Mouse (Mus musculus): ENCODE results near the gene Capn12. TPM values are rescaled to one million over a fixed set of nuclear protein-coding genes. Genes with fewer than 3 reads are reported as not detected.
A peak's percentile ranks its signal among the peaks of the same experiment; 100 is the strongest.

The Capn12 gene
- polyA plus RNA-seq, 1 experiment: 0.71 TPM

DNA sequence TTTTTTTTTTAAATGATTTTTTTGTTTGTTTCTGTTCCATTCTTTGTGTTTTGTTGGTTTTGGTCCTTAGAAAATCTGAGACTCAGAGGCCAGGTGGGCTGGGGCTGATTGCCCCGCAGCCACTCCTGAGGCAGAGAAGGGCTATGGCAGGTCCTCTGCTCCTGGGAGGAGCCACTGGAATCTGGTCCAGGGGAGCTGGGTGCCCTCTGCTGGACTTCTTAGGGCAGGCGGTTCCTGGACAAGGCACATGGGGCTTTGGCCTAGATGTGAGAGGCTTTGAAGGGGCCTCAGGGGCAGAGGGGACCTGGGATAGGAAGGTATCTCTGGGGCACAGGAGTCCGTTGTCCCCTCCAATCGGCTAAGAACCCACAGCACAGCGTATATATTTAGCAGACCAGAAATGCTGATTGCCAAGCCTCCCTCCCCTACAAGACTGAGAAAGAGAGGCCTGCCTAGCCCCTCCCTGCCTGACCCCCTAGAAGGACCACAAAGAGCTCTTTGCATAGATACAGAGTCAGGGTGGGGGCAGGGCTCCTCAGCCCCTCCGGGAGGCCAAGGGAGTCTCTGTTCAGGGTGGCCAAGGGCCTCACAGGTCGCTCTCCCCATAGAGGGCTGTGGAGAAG lies 12.5 kb downstream of the Capn12 start:
- Histone ChIP-seq H3K27ac (replicated peaks; ENCODE audit: low read depth, low read length) (no peak overlapping the region), H3K4me1 (ENCODE audit: control insufficient read depth, insufficient read depth, insufficient read length, low read length) (0 out of 2 replicates have a peak, but pooled peaks cover 3% of the 10 kb centered on the region)

DNA sequence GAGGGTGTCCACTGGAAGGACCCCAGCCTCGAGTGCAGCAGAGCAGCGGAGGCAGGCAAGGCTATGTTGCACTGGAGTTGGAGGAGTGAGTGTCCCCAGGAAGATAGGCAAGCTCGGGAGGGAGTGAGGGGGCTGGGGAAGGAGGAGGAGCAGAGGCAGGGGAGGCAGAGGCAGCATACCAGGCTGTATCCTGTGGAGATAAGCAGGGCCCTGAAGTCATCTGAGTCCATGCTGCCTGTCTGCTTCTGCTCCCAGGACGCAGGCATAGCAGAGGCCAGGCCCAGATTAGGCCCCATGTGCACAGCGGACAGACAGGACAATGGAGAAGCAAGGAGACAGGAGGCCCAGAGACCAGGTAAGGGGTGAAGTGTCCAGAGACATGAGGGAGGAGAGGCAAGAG lies 13.7 kb downstream of the Capn12 start:
- H3K4me3 ChIP-seq (ENCODE audit: insufficient read depth, low read depth, low read length): no peak overlapping the region
- H3K27ac ChIP-seq (replicated peaks; ENCODE audit: low read depth, low read length): no peak overlapping the region
- H3K4me1 ChIP-seq (ENCODE audit: control insufficient read depth, insufficient read depth, insufficient read length, low read length): no peaks in the 10 kb centered on the region

More for the DNA sequence above, 12.5 kb downstream of the Capn12 start:
- H3K4me3 ChIP-seq (ENCODE audit: insufficient read depth, low read depth, low read length): no peak overlapping the region

DNA sequence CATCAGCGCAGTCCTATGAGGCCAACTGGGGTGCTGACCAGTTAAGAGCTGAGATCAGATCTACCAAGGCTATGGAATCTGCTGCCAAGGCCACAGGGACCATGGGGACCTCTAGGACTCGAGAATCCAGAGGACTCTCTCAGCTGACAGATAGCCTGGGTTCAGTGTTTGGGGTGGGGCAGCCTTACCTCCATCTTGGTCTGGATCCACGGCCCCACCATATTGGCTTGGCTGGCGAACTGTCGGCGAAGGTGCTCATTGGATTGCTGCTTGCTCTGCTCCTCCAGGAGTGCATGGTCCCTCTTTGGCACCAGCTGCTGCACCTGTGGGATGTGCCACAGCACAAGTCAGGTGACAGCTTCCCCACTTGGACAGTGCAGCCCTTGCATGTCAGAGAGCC lies 16.4 kb downstream of the Capn12 start:
- H3K27ac ChIP-seq (replicated peaks; ENCODE audit: low read depth, low read length): no peak overlapping the region
- H3K4me3 ChIP-seq (ENCODE audit: insufficient read depth, low read depth, low read length): no peak overlapping the region
- H3K4me1 ChIP-seq (ENCODE audit: control insufficient read depth, insufficient read depth, insufficient read length, low read length): no peaks in the 10 kb centered on the region; the same call in 1 of the 2 replicates

DNA sequence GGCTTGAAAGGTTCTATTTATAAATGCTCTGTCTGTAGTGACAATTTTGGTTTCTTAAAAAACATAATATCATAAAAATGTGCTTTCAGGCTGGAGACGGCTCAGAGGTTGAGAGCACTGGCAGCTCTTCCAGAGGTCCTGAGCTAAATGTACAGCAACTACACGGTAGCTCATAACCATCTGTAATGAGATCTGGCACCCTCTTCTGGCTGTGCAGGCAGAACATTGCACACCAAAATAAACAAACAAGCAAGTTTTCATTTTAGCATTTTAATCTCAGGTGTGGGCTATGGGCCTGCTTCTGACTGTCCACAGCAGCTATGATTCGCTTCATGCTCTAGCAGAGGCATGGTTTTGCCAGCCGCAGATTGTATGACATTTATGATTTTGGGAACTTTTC lies 18.8 kb downstream of the Capn12 start:
- Histone ChIP-seq H3K4me1 (ENCODE audit: control insufficient read depth, insufficient read depth, insufficient read length, low read length) (no peaks in the 10 kb centered on the region; the same call in none of the 2 replicates), H3K4me3 (ENCODE audit: insufficient read depth, low read depth, low read length) (no peak overlapping the region), H3K27ac (replicated peaks; ENCODE audit: low read depth, low read length) (no peak overlapping the region)

DNA sequence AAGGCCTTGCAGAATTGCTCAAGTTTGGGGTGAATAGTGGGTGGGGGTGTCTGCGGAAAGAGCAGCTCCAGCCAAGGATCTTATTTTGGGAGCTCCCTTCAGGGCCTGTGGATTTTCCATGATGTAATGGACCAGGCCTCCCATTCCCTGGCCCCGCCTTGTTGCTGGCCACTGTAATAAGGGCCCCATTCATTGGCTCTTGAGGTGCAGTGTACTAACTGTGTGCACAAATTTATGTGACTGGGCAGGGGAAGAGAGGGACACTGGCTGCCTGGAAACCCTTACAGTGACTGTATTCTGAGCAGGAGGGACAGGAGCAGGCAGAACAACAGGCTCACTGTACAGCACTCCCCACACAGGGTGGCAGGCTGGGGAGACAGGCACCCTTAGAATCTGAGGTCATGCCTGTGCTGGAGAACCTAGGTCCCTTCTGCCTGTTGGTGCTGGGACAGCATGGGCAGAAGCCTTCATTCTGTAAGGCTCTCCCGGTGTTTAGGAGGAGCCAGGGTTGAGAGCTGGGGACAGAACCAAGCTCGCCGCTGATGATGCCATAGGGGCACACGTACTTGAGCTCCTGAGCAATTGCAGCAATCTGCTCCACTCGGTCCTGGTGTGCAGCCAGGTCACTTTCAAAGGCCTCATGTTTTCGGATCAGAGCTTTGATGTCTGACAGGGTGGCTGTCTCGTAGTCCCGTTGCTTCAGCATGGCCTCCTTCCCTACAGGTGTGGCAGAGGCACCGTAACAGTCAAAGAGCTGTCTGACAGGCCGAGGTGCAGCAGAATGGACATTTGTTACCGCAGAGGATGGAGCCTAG lies 20.3 kb downstream of the Capn12 start:
- peak overlapping the region; percentile 82 for H3K27ac ChIP-seq (replicated peaks; ENCODE audit: low read depth, low read length)

DNA sequence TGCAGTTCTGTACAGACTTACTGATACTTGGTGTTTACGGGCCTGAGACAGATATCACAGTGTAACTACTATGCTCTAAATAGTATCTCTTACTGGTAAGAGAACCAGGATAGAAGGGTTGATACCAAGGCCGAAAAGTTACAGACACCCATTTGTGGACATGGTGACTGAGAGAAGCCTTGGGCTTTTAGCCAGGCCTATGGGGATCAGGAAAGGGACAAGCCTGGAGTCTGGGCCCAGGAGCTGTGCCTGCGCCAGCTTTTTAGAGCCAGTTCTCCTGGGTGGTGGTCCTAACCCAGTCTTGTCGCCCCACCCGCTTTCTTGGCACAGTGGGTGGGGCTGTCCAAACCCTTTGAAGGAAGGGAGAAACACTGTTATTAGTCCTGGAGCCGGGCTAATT lies 21.0 kb downstream of the Capn12 start:
- H3K4me1 ChIP-seq (ENCODE audit: control insufficient read depth, insufficient read depth, insufficient read length, low read length): no peaks in the 10 kb centered on the region; the same call in none of the 2 replicates
- H3K27ac ChIP-seq (replicated peaks; ENCODE audit: low read depth, low read length): peak overlapping the region; percentile 82
- H3K4me3 ChIP-seq (ENCODE audit: insufficient read depth, low read depth, low read length): no peak overlapping the region

More for the DNA sequence above, 20.3 kb downstream of the Capn12 start:
- Histone ChIP-seq H3K4me3 (ENCODE audit: insufficient read depth, low read depth, low read length) (no peak overlapping the region), H3K4me1 (ENCODE audit: control insufficient read depth, insufficient read depth, insufficient read length, low read length) (no peaks in the 10 kb centered on the region; the same call in none of the 2 replicates)

DNA sequence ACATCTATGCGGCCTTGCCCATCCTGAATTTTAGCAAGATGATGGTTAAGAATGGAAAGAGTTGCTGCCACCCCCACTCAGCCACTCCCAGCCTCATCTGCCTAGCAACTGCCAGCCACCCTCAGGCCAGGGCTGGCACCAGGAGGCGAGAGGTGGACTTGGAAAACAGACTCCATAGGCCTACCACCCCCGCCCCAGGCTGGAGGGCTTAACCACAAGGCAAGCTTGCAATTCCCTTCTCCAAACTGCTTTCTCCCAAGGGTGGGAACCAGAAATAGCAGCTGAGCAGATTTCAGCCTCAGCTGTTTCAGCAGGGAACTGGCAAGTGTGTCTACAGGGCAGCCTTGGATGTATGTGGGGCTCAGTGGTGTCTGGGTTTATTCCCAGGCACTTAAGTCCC lies 21.6 kb downstream of the Capn12 start:
- Histone ChIP-seq H3K27ac (replicated peaks; ENCODE audit: low read depth, low read length) (peak overlapping the region; percentile 61), H3K4me3 (ENCODE audit: insufficient read depth, low read depth, low read length) (no peak overlapping the region), H3K4me1 (ENCODE audit: control insufficient read depth, insufficient read depth, insufficient read length, low read length) (no peaks in the 10 kb centered on the region; the same call in none of the 2 replicates)

DNA sequence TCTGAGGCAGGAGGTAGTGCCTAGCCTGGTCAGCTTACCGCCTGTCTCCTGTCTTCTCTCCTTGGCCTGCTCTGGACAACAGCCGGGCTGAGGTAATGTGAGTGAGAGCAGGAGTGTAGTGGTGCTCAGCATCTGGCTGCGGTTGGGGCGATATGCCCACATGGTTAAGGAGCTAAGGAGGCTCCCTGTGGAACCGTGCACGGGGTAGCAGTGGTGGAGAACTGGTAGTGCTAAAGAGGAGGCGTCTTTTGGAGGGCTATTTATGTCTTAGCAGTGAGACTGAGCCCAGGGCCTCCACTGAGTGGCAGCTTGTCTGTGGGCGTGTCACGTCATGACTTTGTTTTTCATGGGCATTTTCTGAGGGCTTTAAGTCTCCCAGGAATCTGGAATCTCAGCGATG lies 22.6 kb downstream of the Capn12 start:
- Histone ChIP-seq H3K4me1 (ENCODE audit: control insufficient read depth, insufficient read depth, insufficient read length, low read length) (no peaks in the 10 kb centered on the region; the same call in none of the 2 replicates), H3K27ac (replicated peaks; ENCODE audit: low read depth, low read length) (0 out of 2 replicates have a peak overlapping the region, but pooled peaks have one; percentile 61), H3K4me3 (ENCODE audit: insufficient read depth, low read depth, low read length) (no peak overlapping the region)

DNA sequence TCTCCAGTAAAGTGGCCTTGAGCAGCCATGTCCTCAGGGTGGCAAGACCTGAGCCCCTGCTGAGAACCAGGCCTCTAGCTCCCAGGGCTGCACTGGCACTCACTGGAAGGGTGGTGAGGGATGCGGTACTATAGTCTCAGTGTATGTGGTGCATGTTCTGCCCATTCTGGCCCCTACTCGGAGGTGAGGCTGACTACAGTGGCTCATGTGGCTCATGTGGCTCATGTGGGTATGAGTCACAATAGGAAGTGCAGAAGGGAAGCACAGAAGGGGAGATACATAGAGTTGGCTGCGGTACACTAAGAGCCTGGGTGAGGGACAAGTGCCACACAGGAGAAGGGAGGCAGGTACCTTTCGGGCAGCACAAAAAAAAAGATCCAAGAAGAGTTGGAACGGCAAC lies 26.0 kb downstream of the Capn12 start:
- Histone ChIP-seq H3K4me3 (ENCODE audit: insufficient read depth, low read depth, low read length) (no peak overlapping the region), H3K4me1 (ENCODE audit: control insufficient read depth, insufficient read depth, insufficient read length, low read length) (peaks cover 8% of the 10 kb centered on the region), H3K27ac (replicated peaks; ENCODE audit: low read depth, low read length) (no peak overlapping the region)

DNA sequence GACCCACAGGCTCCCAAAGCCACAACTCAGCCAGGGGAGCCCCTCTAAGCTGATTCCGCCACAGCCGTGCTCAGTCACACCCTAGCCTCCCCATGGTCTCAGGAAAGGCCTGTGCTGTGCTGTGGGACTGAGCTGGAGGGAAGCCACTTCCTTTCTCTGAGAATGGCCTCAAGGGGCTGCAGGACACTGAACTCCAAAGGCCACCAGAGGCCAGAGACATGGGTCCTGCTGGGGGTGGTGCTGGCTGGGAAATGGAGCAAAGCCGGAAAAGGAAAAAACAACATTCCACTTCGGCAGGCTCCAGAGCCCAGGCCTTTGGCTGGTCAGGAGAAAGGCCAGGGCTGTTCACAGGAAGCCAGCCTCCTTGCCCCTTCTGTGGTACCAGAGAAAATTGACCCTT lies 30.4 kb downstream of the Capn12 start:
- Histone ChIP-seq H3K4me1 (ENCODE audit: control insufficient read depth, insufficient read depth, insufficient read length, low read length) (peaks cover 27% of the 10 kb centered on the region), H3K27ac (replicated peaks; ENCODE audit: low read depth, low read length) (peak overlapping the region; percentile 94), H3K4me3 (ENCODE audit: insufficient read depth, low read depth, low read length) (no peak overlapping the region)

DNA sequence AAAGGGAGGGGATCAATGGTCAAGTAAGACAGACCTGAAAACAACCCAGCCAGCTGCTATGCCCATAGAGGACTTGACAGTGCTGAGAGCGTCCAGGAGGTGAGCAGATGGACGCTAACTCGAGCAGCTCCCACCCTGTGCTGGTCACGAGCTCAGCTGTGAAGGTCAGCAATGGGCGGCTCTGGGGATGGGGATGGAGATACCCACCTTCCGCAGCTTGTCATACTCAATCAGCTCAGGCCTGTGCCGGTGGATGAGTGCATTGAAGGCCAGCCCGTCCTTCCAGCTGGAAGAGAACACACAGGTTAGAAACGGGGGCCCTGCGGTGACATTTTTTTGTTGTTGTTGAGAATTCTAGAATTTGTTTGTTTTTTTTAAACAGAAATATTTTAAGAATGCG lies 31.9 kb downstream of the Capn12 start:
- Histone ChIP-seq H3K27ac (replicated peaks; ENCODE audit: low read depth, low read length) (peak overlapping the region; percentile 94), H3K4me1 (ENCODE audit: control insufficient read depth, insufficient read depth, insufficient read length, low read length) (peaks cover 38% of the 10 kb centered on the region)

DNA sequence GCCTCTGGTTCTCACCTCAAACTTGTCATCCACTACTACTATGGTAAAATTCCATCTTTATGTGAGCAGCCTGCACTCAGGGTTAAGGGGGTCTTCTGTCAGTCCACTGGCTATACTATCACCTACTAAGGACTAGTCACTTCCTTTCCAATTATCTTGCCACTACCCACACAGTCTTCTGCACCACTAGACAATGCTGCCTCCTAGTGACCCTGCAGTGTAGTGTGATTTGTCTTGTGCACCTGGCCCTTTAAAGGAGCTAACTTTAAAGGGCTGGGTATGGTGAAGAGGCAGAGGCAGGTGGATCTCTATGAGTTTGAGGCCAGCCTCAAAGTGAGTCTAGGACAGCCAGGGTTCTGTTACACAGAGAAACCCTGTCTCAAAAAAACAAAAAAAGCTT lies 35.3 kb downstream of the Capn12 start:
- H3K4me1 ChIP-seq (ENCODE audit: control insufficient read depth, insufficient read depth, insufficient read length, low read length): peaks cover 65% of the 10 kb centered on the region
- no peak overlapping the region for H3K4me3 ChIP-seq (ENCODE audit: insufficient read depth, low read depth, low read length)
- H3K27ac ChIP-seq (replicated peaks; ENCODE audit: low read depth, low read length): peak overlapping the region; percentile 25; the same call in 1 of the 2 replicates

More for the DNA sequence above, 31.9 kb downstream of the Capn12 start:
- no peak overlapping the region for H3K4me3 ChIP-seq (ENCODE audit: insufficient read depth, low read depth, low read length)

DNA sequence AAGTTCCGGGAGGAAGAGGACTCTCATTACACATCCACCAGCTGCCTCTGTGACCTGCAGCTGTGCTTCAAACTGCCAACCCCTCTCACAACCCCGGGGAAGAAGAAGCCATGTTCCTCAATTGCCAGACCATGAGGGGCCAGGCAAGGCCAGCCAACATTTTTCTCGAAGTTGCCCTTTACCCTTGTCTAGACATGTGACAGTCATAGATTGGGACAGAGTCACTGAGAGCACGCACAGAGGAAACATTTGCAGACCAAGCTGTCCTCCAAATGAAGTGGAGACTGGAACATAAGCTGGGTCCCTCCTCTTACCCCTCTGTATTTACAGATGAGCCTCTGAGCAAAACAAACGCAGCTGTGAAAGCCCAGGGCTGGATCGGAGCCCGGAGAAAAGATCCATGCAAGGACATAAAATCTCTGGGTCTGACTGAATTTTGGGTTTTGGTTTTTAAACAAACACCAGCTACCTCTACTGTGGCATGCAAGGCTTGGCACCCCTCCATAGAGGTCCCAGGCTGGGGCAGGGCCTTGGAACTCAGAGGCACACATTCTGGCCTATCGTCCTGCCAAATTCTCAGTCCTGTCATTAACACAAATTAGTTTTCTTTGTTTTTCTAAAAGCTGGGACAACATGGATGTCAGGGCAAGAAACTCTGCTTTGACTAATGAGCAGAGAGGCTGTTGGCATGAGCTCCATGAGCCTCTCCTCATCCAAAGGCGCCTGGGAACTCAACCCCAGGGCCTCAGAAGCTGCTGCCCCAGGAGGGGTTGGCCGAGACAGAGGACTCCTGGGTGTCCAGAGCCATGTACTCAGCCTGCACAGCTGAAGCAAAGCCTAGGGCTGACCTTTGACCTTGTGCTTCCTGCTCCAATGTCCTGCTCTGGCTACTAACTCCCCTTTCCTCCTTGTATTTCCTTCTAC lies 36.5 kb downstream of the Capn12 start:
- Histone ChIP-seq H3K4me1 (ENCODE audit: control insufficient read depth, insufficient read depth, insufficient read length, low read length) (peaks cover 68% of the 10 kb centered on the region), H3K27ac (replicated peaks; ENCODE audit: low read depth, low read length) (peak overlapping the region; percentile 96), H3K4me3 (ENCODE audit: insufficient read depth, low read depth, low read length) (no peak overlapping the region)

DNA sequence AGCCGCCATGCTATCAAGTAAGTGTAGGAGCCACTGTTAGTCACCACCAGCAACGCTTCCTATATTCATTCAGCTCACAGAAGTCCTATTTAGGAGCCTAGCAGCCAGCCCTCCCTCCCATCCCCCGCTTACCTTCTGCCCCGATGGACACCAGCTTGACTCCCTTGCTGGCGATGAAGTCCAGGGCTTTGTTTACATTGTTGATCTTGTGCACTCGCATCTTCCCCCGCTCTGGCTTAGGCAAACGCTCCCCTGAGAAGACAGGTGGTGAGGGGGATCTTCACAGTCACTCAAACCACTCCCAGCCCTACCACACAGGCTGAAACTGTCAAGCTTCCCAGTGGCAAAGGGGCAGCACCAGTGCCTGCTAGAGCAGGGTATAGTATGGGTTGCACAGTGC lies 37.3 kb downstream of the Capn12 start:
- Histone ChIP-seq H3K4me3 (ENCODE audit: insufficient read depth, low read depth, low read length) (no peak overlapping the region), H3K4me1 (ENCODE audit: control insufficient read depth, insufficient read depth, insufficient read length, low read length) (peaks cover 71% of the 10 kb centered on the region)

DNA sequence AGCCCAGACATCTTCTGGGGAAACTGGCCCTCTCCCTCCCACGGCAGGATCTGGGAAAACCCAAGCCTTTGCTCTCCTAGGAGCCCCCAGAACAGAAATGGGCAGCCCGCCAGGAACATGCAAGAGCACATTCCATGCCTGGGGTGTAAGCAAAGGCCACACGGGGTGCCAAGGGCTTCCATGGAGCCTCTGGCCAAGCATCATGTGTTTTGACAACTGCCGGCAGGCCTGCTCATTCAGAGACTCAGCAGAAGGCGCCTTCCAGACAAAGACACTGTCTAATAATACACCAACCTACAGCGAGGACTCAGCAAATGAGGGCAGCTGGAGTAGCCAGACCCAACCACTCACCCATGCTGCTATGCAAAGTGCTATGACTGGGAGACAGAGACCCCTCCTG lies 38.6 kb downstream of the Capn12 start:
- H3K4me1 ChIP-seq (ENCODE audit: control insufficient read depth, insufficient read depth, insufficient read length, low read length): peaks cover 75% of the 10 kb centered on the region
- no peak overlapping the region for H3K4me3 ChIP-seq (ENCODE audit: insufficient read depth, low read depth, low read length)
- H3K27ac ChIP-seq (replicated peaks; ENCODE audit: low read depth, low read length): peak overlapping the region; percentile 96

More for the DNA sequence above, 37.3 kb downstream of the Capn12 start:
- H3K27ac ChIP-seq (replicated peaks; ENCODE audit: low read depth, low read length): peak overlapping the region; percentile 96
